Mouse (Mus musculus): ENCODE data around the gene Ptpre. TPM values are rescaled to one million over a fixed set of nuclear protein-coding genes. Genes with fewer than 3 reads are reported as not detected.

Gene Ptpre
- polyA plus RNA-seq, 1 experiment from 2014 or later, result 8.8 TPM

GRCm38 (mm10) chr7:135723672-135724341, 186.5 kb downstream of the Ptpre start:
- CTCF ChIA-PET, result interaction anchor here (1.1 to 2.5 kb wide), 3 partner anchors 12 to 15 kb away, joined by 3 to 10 read pairs (median 3); no protein-coding TSS in a partner anchor
- no peak for DNase-seq (ENCODE audit: low read depth, low spot score)

DNA sequence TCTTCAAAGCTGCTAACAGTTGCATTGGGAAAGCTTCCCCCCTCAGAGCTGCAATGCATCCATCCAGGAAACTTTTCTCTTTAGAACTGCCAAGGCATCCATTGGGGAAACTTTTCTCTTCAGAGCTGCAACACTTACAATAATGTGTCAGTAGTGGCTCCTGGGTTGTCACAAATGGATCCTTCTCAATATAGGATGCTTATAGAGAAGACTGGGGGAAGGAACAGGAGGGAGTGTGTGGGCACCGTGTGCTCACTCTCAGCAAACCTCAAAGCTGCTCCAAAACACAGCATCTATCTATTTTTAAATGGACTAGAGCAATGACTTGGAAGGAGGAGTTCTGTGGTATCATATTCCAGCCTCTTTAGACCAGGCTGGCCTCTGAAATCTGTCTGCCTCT, 189.4 kb downstream of the Ptpre start:
- TF ChIP-seq CTCF (IDR thresholded peaks at IDR 0.05), result no peak
- ChIA-PET POLR2A (no interaction called here), CTCF (interaction anchor here (1.9 kb wide), 1 partner anchor 9 kb away, joined by 10 read pairs; no protein-coding TSS in a partner anchor)
- in situ Hi-C loops (cut with MboI; ENCODE audit: low pct_unique_long_range_greater_than_20kb), result no loop called here
- H3K27me3 ChIP-seq, result no peaks in the 10 kb centered on the region
- DNase-seq (ENCODE audit: low read depth, low spot score) (no peak), ATAC-seq (no peak)

More at GRCm38 (mm10) chr7:135723672-135724341, 186.5 kb downstream of the Ptpre start:
- no peak for ATAC-seq
- in situ Hi-C loops (cut with MboI; ENCODE audit: low pct_unique_long_range_greater_than_20kb), result no loop called here
- no peak for TF ChIP-seq CTCF (IDR thresholded peaks at IDR 0.05)
- no peaks in the 10 kb centered on the region for H3K27me3 ChIP-seq
- POLR2A ChIA-PET, result no interaction called here

DNA sequence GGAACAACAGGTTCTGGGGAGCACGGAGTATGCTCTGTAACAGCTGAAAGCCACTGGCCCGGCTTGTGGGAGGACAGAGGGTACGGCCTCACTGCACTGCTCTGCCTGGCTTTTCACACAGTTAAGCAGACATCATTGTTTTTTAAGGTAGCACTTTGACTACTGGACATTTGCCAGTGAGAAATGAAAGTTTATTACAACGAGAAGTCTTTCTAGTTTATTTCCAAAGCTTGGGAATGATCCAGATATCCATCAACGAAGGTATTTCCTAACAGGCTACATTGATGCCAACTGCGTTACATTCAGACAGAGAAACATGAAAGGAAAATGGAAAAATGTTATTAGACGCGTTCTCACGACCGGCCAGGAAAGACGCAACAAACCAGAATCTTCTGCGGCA, 190.8 kb downstream of the Ptpre start:
- ATAC-seq, result no peak
- no peaks in the 10 kb centered on the region for H3K27me3 ChIP-seq
- DNase-seq (ENCODE audit: low read depth, low spot score), result no peak
- TF ChIP-seq CTCF (IDR thresholded peaks at IDR 0.05), result no peak
- POLR2A ChIA-PET, result no interaction called here
- in situ Hi-C loops (cut with MboI; ENCODE audit: low pct_unique_long_range_greater_than_20kb), result no loop called here
- CTCF ChIA-PET, result no interaction called here

GRCm38 (mm10) chr7:135734379-135734778, 197.1 kb downstream of the Ptpre start:
- CTCF ChIA-PET, result interaction anchor here (0.8 to 3.8 kb wide), 12 partner anchors 9 to 189 kb away, joined by 3 to 29 read pairs (median 5); no protein-coding TSS in a partner anchor
- POLR2A ChIA-PET, result interaction anchor here (0.8 to 2.0 kb wide), 2 partner anchors 15 to 53 kb away, joined by 3 to 4 read pairs; no protein-coding TSS in a partner anchor
- no peak for ATAC-seq
- DNase-seq (ENCODE audit: low read depth, low spot score), result no peak
- TF ChIP-seq CTCF (IDR thresholded peaks at IDR 0.05), result no peak
- in situ Hi-C loops (cut with MboI; ENCODE audit: low pct_unique_long_range_greater_than_20kb), result no loop called here
- no peaks in the 10 kb centered on the region for H3K27me3 ChIP-seq

GRCm38 (mm10) chr7:135734911-135735646, 197.8 kb downstream of the Ptpre start:
- no peaks in the 10 kb centered on the region for H3K27me3 ChIP-seq
- in situ Hi-C loops (cut with MboI; ENCODE audit: low pct_unique_long_range_greater_than_20kb), result loop anchor here (5.0 kb wide), 2 partner anchors 53 to 198 kb away; partner anchors contain the start of gene Ptpre
- ATAC-seq, result no peak
- no peak for DNase-seq (ENCODE audit: low read depth, low spot score)
- no peak for TF ChIP-seq CTCF (IDR thresholded peaks at IDR 0.05)
- CTCF ChIA-PET, result interaction anchor here (1.0 to 3.8 kb wide), 36 partner anchors 8 to 247 kb away, joined by 3 to 29 read pairs (median 6); partner anchors contain the start of genes Mki67 and Ptpre
- POLR2A ChIA-PET, result interaction anchor here (0.6 to 2.0 kb wide), 3 partner anchors 15 to 56 kb away, joined by 3 to 4 read pairs (median 3); no protein-coding TSS in a partner anchor

Other genes with a start within 250 kb of the Ptpre start
- gene Foxi2, start 127.2 kb upstream of the Ptpre start, polyA plus RNA-seq (2021), result not detected
- not detected for gene Clrn3, start 8.8 kb upstream of the Ptpre start, polyA plus RNA-seq (2021)
- 39.6 TPM for gene Mki67, start 178.9 kb downstream of the Ptpre start, polyA plus RNA-seq (2021)

Data from Patski (cell line).